Mouse (Mus musculus) embryonic fibroblast, embryonic 13.5 days (primary cell): ENCODE measurements around the gene Tbxas1. TPM values are rescaled to one million over a fixed set of nuclear protein-coding genes. Genes with fewer than 3 reads are reported as not detected.

ENCODE experiments used
- H3K27ac ChIP-seq: 2 replicates; pipeline ENCODE4 v1.5.1; 2012; ENCODE audit warnings: low read length, control low read depth, inconsistent platforms; ENCODE audit not compliant: insufficient read depth
- H3K4me1 ChIP-seq: 2 replicates; pipeline ENCODE4 v1.6.1; 2011; ENCODE audit warnings: low read length; ENCODE audit not compliant: control insufficient read depth, insufficient read depth
- H3K4me3 ChIP-seq: 2 replicates; pipeline ENCODE4 v1.5.1; 2011; ENCODE audit warnings: mild to moderate bottlenecking, control low read depth, low read length; ENCODE audit not compliant: insufficient read depth
- CTCF ChIP-seq: IDR thresholded peaks from 2 replicates; pipeline ENCODE4 v1.5.1; 2011; ENCODE audit warnings: mild to moderate bottlenecking, control low read depth, low read length, moderate library complexity, borderline replicate concordance; ENCODE audit not compliant: insufficient read depth
- POLR2A ChIP-seq: IDR thresholded peaks from 2 replicates; pipeline ENCODE4 v1.6.1; 2011; ENCODE audit warnings: low read depth, mild to moderate bottlenecking, control low read depth, low read length, moderate library complexity
- polyA plus RNA-seq: library from polyadenylated mRNA; stranded (reverse); fragments of >200 nt; gene quantifications from 2 replicates; pipeline ENCODE4 v1.2.4, GENCODE M21; 2011; ENCODE audit warnings: low read depth; ENCODE audit not compliant: missing spikeins, insufficient read length

Tbxas1 gene
- polyA plus RNA-seq, 1 experiment: 0.86 TPM

DNA sequence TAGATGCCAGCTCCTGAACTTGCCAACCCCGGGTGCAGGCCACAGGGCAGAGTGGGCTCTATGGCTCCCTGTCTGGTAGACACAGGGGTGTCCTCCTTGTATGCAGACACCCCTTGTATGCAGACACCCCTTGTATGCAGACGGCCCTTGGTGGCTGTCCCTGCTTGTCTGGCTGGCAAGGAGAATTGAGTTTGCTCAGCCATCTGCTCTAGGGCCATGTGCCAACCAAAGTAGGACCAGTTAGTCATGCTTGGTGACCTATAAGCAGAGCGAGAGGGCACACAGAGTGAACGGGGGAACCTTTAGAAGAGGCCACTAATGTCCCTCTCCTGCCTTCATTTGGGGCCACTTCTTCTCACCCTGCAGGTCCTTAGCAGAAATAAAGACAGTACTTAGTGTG is 177.4 kb downstream of the Tbxas1 start:
- TF ChIP-seq POLR2A: no peak
- no peak for TF ChIP-seq CTCF

GRCm38 (mm10) chr6:39054206-39054864 is 179.1 kb downstream of the Tbxas1 start:
- Histone ChIP-seq H3K27ac (no peak overlapping the region), H3K4me3 (no peak overlapping the region), H3K4me1 (no peaks in the 10 kb centered on the region)
- TF ChIP-seq CTCF: no peak
- TF ChIP-seq POLR2A: no peak

More for the DNA sequence above, 177.4 kb downstream of the Tbxas1 start:
- H3K4me1 ChIP-seq: no peaks in the 10 kb centered on the region
- no peak overlapping the region for H3K27ac ChIP-seq
- H3K4me3 ChIP-seq: no peak overlapping the region

- TF ChIP-seq POLR2A: no peak
- no peak for TF ChIP-seq CTCF
- no peak overlapping the region for H3K4me3 ChIP-seq
- no peak overlapping the region for H3K27ac ChIP-seq
- H3K4me1 ChIP-seq: no peaks in the 10 kb centered on the region
These were observed 179.8 kb downstream of the Tbxas1 start for GRCm38 (mm10) chr6:39054878-39055508.

GRCm38 (mm10) chr6:39055831-39056261 is 180.6 kb downstream of the Tbxas1 start:
- no peaks in the 10 kb centered on the region for H3K4me1 ChIP-seq
- no peak overlapping the region for H3K27ac ChIP-seq
- no peak overlapping the region for H3K4me3 ChIP-seq
- TF ChIP-seq POLR2A (no peak), CTCF (no peak)

DNA sequence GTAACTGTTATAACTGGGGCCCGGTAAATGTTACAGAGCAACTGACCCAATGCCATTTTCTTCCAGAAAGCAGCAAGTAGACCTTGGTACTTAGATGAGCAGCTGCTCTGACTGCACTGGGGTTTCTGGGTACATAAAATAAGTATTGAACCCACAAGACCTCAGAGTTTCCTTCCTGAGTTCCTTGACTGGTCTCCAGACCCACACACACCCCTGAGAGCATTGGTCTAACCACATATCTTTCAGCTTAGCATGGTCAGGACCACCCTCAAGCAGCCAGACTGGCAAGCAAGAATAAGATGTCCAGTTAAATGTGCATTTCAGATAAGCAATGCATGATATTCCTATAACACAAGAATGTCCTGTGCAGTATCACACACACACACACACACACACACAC is 182.0 kb downstream of the Tbxas1 start:
- TF ChIP-seq POLR2A (no peak), CTCF (no peak)
- H3K4me3 ChIP-seq: no peak overlapping the region
- H3K27ac ChIP-seq: no peak overlapping the region
- no peaks in the 10 kb centered on the region for H3K4me1 ChIP-seq

DNA sequence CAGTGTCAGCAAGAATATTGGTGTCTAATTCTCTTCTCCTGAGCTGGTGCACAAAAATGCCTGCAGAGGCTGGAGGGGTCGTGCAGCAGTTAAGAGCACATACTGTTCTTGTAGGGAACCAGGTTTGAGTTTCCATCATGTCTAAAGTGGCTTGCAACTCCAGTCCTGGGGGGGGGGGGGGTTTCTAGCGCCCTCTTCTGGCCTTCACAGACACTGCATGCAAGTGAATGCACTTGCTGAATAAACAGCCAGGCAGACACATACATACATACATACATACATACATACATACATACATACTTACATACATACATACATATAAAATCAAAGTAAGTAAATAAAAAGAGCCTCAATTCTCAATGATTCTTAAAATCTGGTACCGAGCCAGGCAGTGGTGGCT is 183.2 kb downstream of the Tbxas1 start:
- Histone ChIP-seq H3K27ac (no peak overlapping the region), H3K4me3 (no peak overlapping the region), H3K4me1 (no peaks in the 10 kb centered on the region)
- TF ChIP-seq POLR2A: no peak
- no peak for TF ChIP-seq CTCF

DNA sequence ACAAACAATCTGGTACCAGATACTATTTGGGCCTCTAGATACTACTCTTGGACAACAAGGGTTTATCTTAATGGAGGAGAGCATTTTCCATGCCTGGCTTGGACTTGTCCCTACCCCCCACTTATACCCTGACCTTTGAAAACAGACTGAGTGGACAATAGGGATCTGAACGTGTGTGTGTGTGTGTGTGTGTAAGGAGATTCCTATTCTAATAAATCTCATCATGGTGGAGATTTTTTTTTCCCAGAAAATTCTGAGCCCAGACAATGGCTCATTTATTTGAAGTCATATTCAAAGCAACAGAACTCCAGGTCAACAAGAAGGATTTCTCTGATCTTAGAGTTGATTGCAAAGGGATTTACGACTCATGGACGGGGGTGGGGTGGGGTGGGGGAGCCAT is 183.7 kb downstream of the Tbxas1 start:
- Histone ChIP-seq H3K4me1 (no peaks in the 10 kb centered on the region), H3K4me3 (no peak overlapping the region), H3K27ac (no peak overlapping the region)
- TF ChIP-seq POLR2A: no peak
- no peak for TF ChIP-seq CTCF

- no peak overlapping the region for H3K4me3 ChIP-seq
- H3K4me1 ChIP-seq: no peaks in the 10 kb centered on the region
- no peak overlapping the region for H3K27ac ChIP-seq
- TF ChIP-seq CTCF: no peak
- TF ChIP-seq POLR2A: no peak
These were observed 184.6 kb downstream of the Tbxas1 start for GRCm38 (mm10) chr6:39059547-39060497.

- H3K27ac ChIP-seq: no peak overlapping the region
- H3K4me3 ChIP-seq: no peak overlapping the region
- H3K4me1 ChIP-seq: no peaks in the 10 kb centered on the region
- TF ChIP-seq CTCF: no peak
- no peak for TF ChIP-seq POLR2A
These were observed 186.0 kb downstream of the Tbxas1 start for GRCm38 (mm10) chr6:39061180-39061579.
